Mouse (Mus musculus): ENCODE measurements around the gene Cmas. TPM values are rescaled to one million over a fixed set of nuclear protein-coding genes. Genes with fewer than 3 reads are reported as not detected.

Gene Cmas
- total RNA-seq, 2 experiments from 2014 or later: 29.6 to 34.2 TPM

GRCm38 (mm10) chr6:142752331-142753246 is 3.9 kb upstream of the Cmas start:
- no peak for DNase-seq

DNA sequence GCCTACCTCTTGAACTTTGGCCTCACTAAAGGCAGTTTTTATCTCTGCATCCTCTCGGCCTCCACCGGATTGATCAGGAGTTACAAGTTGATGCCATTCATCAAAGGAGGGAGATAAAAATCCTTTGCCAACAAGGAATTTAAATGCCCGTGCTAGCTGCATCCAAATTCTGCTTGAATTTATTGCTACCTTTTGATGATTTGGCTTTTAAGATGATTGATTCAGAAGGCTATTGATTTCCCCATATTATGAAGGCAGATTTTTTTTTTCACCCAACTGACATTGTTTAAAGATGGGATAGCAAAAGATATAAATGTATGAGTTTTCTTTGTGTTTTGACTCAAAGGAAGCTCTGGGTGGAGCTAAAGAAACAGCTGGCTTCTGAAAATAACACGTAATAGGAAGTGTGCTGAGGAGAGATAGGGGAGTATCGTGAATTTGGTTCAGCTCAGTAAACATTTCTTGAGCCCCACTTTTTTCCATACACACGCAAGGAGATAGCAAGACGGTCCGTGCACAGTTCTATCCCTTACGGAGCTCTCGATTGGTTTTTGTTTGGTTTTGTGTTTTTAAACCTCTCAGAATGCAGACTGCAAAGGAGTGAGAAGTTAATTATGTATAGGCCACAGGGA is 964 bp downstream of the Cmas start:
- DNase-seq: no peak

DNA sequence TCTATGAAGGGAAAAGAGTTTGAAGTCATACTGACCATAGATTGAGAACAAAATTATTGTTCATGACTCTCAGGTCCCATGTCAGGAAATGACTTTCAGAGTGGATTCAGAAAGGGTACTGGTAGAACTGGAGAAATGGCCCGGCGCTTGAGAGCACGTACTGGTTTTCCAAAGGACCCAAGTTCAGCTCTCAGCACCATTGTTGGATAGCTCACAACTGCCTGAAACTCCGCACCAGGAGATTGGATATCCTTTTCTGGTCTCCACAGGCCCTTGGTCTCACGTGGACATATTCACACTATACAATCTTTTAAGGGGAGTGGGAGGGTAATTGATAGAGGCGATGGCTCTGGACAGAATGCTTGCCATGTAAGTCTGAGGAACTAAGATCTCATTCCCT is 1.5 kb downstream of the Cmas start:
- DNase-seq: no peak

GRCm38 (mm10) chr6:142758562-142758961 is 2.1 kb downstream of the Cmas start:
- no peak for DNase-seq

DNA sequence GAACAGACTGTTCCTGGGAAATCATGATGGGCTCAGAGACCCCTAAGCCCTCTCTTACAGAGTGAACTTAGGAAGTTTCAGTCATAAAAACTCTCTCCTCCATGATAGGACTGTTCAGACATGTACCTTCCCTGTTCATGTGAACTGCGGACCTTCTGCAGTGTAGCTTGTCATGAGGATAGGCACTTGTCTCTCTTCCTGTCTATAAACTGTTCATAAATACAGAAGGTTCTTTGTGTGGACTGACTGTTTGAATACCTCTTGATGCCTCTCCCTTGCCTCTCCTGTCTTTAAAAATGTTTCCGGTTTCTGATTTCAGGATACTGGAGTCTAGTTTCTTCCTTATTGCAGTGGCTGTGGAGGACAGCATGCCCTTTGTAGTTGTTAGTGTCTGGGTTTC is 3.1 kb downstream of the Cmas start:
- DNase-seq: no peak

- DNase-seq: no peak
Observed at GRCm38 (mm10) chr6:142764933-142765332, 8.4 kb downstream of the Cmas start.

- no peak for DNase-seq
Observed at GRCm38 (mm10) chr6:142767305-142767704, 10.8 kb downstream of the Cmas start.

DNA sequence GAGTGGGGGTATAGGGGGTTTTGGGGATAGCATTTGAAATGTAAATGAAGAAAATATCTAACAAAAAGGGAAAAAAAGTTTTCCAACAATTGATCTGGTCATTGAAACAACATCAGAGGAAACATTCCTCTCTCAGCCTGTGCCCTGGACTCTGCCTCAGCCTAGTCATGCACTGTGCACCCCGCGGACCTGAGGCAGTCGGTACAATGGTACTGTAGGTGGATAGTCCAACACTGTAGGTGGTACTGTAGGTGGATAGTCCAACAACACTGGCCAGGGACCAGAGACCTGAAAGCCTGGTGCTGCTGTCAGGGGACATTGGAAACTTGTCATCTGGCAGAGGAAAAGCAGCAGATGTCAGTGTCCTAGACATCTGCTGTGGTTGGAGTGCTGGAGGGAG is 13.4 kb downstream of the Cmas start:
- DNase-seq: no peak

GRCm38 (mm10) chr6:142771643-142772042 is 15.2 kb downstream of the Cmas start:
- DNase-seq: no peak

DNA sequence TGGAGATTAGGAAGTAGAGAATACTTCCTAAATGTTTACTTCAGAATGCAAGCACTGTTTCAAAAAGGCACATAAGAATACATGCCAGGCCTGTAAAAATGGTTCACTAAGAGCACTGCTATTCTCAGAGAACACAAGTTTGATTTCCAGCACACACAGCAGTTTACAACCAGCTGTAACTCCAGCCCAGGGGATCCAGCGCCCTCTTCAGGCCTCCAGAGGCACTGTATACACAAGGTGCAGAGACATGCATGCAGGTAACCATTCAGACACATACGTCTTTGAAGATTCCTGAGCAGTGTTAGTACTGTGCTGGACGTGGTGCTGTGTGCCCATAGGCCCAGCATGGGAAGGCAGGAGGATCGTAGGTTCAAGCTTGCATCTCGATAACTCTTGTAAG is 17.1 kb downstream of the Cmas start:
- no peak for DNase-seq

DNA sequence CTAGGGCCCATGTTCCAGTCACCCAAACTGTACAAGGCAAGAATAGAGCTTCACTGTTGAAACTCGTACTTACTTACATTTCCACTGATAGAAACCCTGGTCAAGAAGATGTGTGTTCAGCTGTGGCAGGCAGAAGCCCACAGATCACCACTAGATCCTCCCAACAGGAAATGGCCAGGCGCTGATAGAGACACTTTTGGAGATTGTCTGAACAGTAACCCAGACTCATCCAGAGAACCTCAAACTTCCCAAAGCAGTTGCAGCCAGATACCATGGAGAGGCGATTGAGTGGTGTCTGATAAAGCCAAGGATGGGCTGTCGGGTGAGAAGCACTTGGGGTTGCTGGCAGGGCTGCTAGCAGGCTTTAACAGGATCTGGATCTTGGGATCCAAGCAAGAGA is 20.4 kb downstream of the Cmas start:
- DNase-seq: no peak

DNA sequence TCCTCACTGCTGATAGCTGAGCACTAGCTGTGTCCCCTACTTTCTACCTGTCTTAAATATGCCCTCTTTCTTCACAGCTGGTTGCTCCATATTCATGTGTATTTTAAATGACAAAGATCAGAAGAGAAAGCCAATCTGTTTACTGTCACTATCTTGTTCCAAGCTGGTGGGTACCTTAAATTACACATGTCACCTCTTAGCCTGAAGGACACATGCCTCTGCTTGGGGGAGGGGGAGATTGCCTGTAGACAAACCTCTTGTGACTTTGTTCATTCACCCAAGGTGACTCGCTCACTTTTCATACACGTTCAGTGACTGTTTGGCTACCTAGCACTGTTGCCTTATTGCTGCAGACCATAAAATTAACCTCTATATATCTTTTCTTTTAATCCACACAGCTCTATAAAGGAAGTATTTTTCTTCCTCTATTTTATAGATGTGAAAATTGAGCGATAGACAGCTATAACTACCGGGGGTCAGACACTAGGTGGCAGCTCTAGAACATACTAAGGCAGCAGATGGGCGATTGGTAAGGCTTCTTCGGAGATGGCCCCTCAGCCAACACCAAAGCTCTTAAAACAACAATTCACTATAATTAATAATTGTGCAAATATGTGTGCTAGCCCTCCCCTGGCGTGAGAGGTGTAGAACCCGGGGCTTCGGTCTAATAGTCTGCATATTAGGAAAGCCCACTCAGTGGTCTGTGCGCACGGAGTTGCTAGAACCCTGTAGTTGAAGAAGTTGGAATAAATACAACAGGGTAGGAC is 22.7 kb downstream of the Cmas start:
- DNase-seq: no peak

DNA sequence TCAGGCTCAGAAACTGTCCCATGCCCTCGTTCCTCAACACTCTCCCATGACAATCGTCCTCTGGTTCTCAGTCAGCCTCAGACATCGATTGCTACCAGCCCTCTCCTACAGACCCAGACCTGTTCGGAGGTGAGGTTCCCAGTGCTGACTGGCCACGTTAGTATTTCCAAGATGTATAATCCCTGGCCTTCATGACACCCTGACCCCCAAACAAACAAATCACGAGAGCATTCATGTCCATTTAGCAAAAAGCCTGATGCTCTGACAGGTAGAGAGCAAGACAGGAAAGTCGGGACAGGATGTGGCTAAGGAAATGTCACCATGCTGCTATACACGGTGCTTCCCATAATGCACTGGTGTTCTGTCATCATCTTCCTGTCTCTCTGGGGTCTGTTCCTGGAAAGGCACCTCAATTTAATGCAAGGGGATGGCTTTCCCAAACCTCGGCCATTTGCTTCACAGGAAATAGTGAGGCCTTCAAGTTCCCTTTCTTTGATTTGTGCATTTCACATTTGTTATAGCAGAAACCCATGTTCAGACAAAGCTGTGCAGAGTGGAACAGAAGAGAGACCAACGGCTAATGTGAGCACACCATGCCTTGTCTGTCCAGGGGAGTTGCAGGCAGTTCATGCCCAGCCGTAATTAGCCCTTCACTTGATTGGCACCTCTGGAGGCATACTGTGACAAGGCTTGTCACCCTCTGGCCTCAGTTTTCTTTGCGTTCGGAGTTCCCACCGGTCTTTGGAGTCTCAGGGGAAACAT is 23.5 kb downstream of the Cmas start:
- no peak for DNase-seq

DNA sequence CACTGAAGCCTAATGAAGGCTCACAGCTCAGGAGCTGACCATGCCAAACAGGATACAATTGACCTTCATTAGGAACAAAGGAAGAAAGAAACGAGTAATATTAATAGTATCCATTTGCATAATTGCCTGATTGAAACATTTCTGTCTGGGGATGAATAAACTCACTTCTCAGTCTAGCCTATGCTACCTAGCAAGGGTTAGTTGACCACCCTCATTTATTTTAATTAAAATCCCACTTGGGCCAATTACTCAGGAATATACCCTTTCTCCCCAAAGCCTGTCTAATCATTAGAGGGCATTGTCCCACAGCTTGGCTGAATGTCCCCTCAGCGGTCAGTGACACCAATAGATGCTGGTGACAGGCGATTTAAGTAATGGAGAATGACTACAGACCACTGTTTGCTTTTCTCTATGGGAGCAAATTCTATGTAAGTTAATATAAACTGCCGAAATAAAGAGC is 24.1 kb downstream of the Cmas start:
- no peak for DNase-seq

- DNase-seq: no peak
Observed at GRCm38 (mm10) chr6:142781286-142781685, 24.8 kb downstream of the Cmas start.

DNA sequence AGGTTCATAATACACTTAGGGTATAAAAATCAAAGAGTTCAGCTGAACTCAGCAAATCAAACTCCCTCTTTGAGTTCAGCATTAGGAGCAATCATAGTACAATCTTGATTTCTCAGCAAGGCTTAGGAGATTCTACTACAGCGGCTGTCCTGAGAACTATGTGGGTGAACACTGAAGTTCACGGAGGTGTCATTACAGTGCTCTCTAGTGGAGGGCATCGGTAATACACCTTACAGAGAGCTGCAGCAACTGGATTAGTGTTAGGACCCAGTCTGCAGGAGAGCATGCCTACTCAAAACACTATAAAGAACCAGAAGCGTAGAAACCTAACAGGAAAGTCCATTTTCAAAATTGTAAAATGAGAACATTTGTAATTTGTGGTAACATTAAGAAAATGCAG is 28.9 kb downstream of the Cmas start:
- DNase-seq: peak; percentile 47

DNA sequence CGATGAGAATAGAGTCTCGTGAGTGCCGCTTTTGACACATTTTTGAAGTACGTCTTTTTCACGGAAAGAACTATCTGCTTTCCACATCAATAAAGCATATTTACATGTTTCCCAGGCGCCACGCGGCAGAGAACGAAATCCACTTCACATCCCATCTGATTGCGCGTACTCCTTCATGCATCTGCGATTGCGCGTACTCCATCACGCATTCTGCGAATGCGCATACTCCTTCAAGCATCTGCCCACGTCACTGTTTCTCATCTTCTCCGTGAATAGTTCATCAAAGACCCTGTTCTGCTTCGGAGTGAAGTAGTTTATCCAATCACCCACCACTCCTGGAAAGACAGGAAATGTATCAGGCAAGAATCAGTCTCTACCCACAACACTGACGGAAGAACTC is 29.6 kb downstream of the Cmas start:
- no peak for DNase-seq

- DNase-seq: peak; percentile 15
Observed at GRCm38 (mm10) chr6:142788042-142788987, 31.8 kb downstream of the Cmas start.

DNA sequence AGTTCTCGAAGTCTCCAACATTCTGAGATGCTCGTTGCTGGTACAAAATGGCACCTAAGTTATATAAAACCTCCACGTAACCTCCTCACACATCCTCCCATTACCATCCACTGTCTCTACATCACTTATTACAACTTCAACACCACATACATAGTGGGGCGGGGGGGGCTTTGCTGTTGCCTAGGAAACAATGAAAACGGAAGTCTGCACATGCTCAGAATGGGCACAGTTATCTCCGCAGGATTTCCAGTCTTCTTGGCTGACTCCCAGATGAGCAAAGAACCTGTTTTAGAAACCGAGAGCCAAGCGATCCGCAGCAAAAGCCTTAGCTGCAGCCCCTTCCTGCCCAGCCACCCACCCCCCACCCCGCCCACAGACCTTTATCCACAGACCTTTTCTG is 33.2 kb downstream of the Cmas start:
- DNase-seq: no peak

- DNase-seq: no peak
Observed at GRCm38 (mm10) chr6:142792241-142792968, 35.9 kb downstream of the Cmas start.

Measured in gastrocnemius, postnatal 10 days (tissue).